8 mouse cellular contexts compared by ENCODE assay signal in the genomic region with DNA sequence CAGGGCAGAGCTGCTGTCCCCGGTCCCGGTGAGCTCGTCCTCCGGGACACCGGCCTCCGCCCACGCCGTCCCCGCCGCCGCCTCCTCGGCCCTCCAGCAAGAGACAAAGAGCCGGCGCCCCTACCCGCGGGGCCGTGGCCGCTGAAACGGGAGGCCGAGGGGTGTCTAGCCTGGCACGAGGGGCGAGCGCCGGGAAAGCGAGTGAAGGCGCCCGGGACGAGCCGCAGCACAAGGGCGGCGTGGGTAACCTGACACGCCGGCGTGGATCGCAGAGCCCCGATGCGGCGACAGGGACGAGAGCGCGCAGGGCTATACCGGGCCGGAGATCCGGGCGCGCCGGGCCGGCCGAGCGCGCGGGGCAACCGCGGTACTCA. TPM values are rescaled to one million over a fixed set of nuclear protein-coding genes. Genes with fewer than 3 reads are reported as not detected.
DNase-seq lines count a peak whose midpoint lies in the region; ATAC-seq and TF ChIP-seq lines count a peak whose summit lies in the region.

No protein-coding gene starts in this region.

- H3K79me2 ChIP-seq in macrophage (ENCODE audit: inconsistent target) = peaks cover 46% of the 10 kb centered on the region

- H3K36me3 ChIP-seq in ES-Bruce4 (ENCODE audit: control insufficient read depth, insufficient read depth, low read length, poor library complexity, severe bottlenecking) (no peaks in the 10 kb centered on the region), macrophage (ENCODE audit: inconsistent target) (no peaks in the 10 kb centered on the region)
- H3K36me3 ChIP-seq in forebrain, embryonic 13.5 days (ENCODE audit: poor library complexity, severe bottlenecking) = no peaks in the 10 kb centered on the region
- no peaks in the 10 kb centered on the region for H3K36me3 ChIP-seq in heart, embryonic 16.5 days (ENCODE audit: control insufficient read depth, insufficient read depth)

- peak; percentile 11 for ATAC-seq in forebrain, embryonic 13.5 days
- ATAC-seq in heart, embryonic 16.5 days (replicated peaks; ENCODE audit: extremely low read depth, insufficient read depth, low FRiP score) = peak; percentile 23
- ATAC-seq in monocyte, adult 5-6 weeks (replicated peaks; ENCODE audit: insufficient number of reproducible peaks, low FRiP score, low TSS enrichment, poor library complexity, severe bottlenecking) = no peak

- no peaks in the 10 kb centered on the region for H3K4me1 ChIP-seq in ES-Bruce4 (ENCODE audit: control insufficient read depth, insufficient read depth, low read length)
- peaks cover 27% of the 10 kb centered on the region for H3K4me1 ChIP-seq in bone marrow macrophage, adult 2 months (ENCODE audit: control insufficient read depth, insufficient read depth, low read length)
- H3K4me1 ChIP-seq in forebrain, embryonic 13.5 days = peaks cover 45% of the 10 kb centered on the region
- peaks cover 41% of the 10 kb centered on the region for H3K4me1 ChIP-seq in heart, embryonic 16.5 days (ENCODE audit: control insufficient read depth, insufficient read depth, low read length)

- H3K27me3 ChIP-seq in ES-Bruce4 (ENCODE audit: control insufficient read depth, insufficient read depth, low read length, poor library complexity, severe bottlenecking) = peaks cover 14% of the 10 kb centered on the region
- no peaks in the 10 kb centered on the region for H3K27me3 ChIP-seq in forebrain, embryonic 13.5 days
- no peaks in the 10 kb centered on the region for H3K27me3 ChIP-seq in heart, embryonic 16.5 days (ENCODE audit: control insufficient read depth, insufficient read depth, low read length)

- TF ChIP-seq CTCF in ES-Bruce4 (IDR thresholded peaks at IDR 0.05; ENCODE audit: low read depth, low read length) = no peak
- no peak for TF ChIP-seq CTCF in bone marrow macrophage, adult 2 months (IDR thresholded peaks at IDR 0.05; ENCODE audit: low read depth, low read length)

- H3K4me2 ChIP-seq in forebrain, embryonic 13.5 days = peak overlapping the region; percentile 93
- H3K4me2 ChIP-seq in heart, embryonic 16.5 days (ENCODE audit: low read depth, low read length) = peak overlapping the region; percentile 88

- peak overlapping the region; percentile 74 for H3K4me3 ChIP-seq in ES-Bruce4 (ENCODE audit: low read depth, low read length)
- H3K4me3 ChIP-seq in bone marrow macrophage, adult 2 months (ENCODE audit: insufficient read depth, low read length) = peak overlapping the region; percentile 75
- H3K4me3 ChIP-seq in forebrain, embryonic 13.5 days = peak overlapping the region; percentile 67
- H3K4me3 ChIP-seq in heart, embryonic 16.5 days (ENCODE audit: low read length) = peak overlapping the region; percentile 94
- peak overlapping the region; percentile 52 for H3K4me3 ChIP-seq in macrophage (ENCODE audit: inconsistent target)

- TF ChIP-seq EP300 in ES-Bruce4 (IDR thresholded peaks at IDR 0.05; ENCODE audit: insufficient read depth, low read depth, low read length) = no peak

- WGBS in forebrain, embryonic 13.5 days = 0% methylated on average over 25 of the region's 54 CpGs
- WGBS in heart, embryonic 16.5 days = under 1% methylated on average over 35 of the region's 54 CpGs
- under 1% methylated on average over 36 of the region's 54 CpGs for WGBS in macrophage (ENCODE audit: missing documents)

- DNase-seq in layer of hippocampus, postnatal 10 days (ENCODE audit: low spot score in 2 of 2) = peak; percentile 64 to 71
- peak; percentile 69 for DNase-seq in right cerebral cortex, postnatal 25 days

- H3K27ac ChIP-seq in ES-Bruce4 (ENCODE audit: insufficient read depth, low read length) (no peak overlapping the region), macrophage (peak overlapping the region; percentile 32)
- no peak overlapping the region; the same call in none of the 2 replicates for H3K27ac ChIP-seq in bone marrow macrophage, adult 2 months (ENCODE audit: insufficient read depth, low read depth, low read length)
- peak overlapping the region; percentile 98 for H3K27ac ChIP-seq in forebrain, embryonic 13.5 days
- peak overlapping the region; percentile 98 for H3K27ac ChIP-seq in heart, embryonic 16.5 days (ENCODE audit: low read length)

- TF ChIP-seq POLR2A in ES-Bruce4 (IDR thresholded peaks at IDR 0.05; ENCODE audit: insufficient read depth, low read length) = no peak
- no peak for TF ChIP-seq POLR2A in bone marrow macrophage, adult 2 months (IDR thresholded peaks at IDR 0.05; ENCODE audit: borderline replicate concordance, low read depth, low read length)

- peak overlapping the region; percentile 80 for H3K9ac ChIP-seq in ES-Bruce4 (ENCODE audit: low read depth, poor library complexity, severe bottlenecking)
- peak overlapping the region; percentile 99 for H3K9ac ChIP-seq in forebrain, embryonic 13.5 days
- peak overlapping the region; percentile 96 for H3K9ac ChIP-seq in heart, embryonic 16.5 days (ENCODE audit: low read length)

- H3K9me3 ChIP-seq in ES-Bruce4 (replicated peaks; ENCODE audit: control insufficient read depth, insufficient read depth, low read length, poor library complexity, severe bottlenecking) = no peaks in the 10 kb centered on the region
- no peaks in the 10 kb centered on the region for H3K9me3 ChIP-seq in forebrain, embryonic 13.5 days (replicated peaks)
- no peaks in the 10 kb centered on the region for H3K9me3 ChIP-seq in heart, embryonic 16.5 days (replicated peaks; ENCODE audit: control insufficient read depth, low read length)

RNA-seq across cellular contexts. Expression of a gene that starts 0.7 kb away (rescaled TPM):
- polyA plus RNA-seq in ES-Bruce4 (2011; ENCODE audit: insufficient read depth, insufficient read length, low read depth, missing spikeins) (52.5 and 62.2 TPM in 2 replicates), macrophage (2018) (32.7 to 38.3 TPM (median 37.4 TPM) in 3 replicates)
- 49.9 and 55.9 TPM in 2 replicates for polyA plus RNA-seq in bone marrow macrophage, adult 2 months (2012; ENCODE audit: insufficient read depth, insufficient read length, missing spikeins)
- 36.0 and 39.4 TPM in 2 replicates for polyA plus RNA-seq in forebrain, embryonic 13.5 days (2015; fragmentation: Nextera tagmentation; extraction: Ambion mirVana)
- 17.2 and 18.7 TPM in 2 replicates for polyA plus RNA-seq in heart, embryonic 16.5 days (2015; fragmentation: Nextera tagmentation; extraction: Ambion mirVana)
- 100 to 1,000 TPM; 206 to 216 TPM for total RNA-seq in layer of hippocampus, postnatal 10 days (2021)
- 1,000 to 10,000 TPM in 2 of 26 experiments, 100 to 1,000 TPM in 24; 317 to 1,205 (median 516) TPM for total RNA-seq in macrophage (2018; cell fraction: chromatin; rRNA removed)
- 10 to 100 TPM; 29.2 to 82.8 (median 51.9) TPM for total RNA-seq in macrophage (2018; cell fraction: cytosol; rRNA removed)
- 100 to 1,000 TPM; 134 to 649 (median 234) TPM for total RNA-seq in macrophage (2018; cell fraction: nucleus; rRNA removed)
- 27.7 to 49.9 TPM (median 33.9 TPM) in 3 replicates for total RNA-seq in monocyte, adult 5-6 weeks (2017)

Comparison
In these comparisons a context has a peak if more than half of its experiments do, and no peak if none do; other contexts are left out.
1. H3K27ac ChIP-seq: peak in forebrain, embryonic 13.5 days (single experiment), heart, embryonic 16.5 days (single experiment) and macrophage (single experiment); none in ES-Bruce4 (single experiment) and bone marrow macrophage, adult 2 months (single experiment).
2. Peak in every context shown above with its lines, with median percentiles within 50 percentile points of each other: H3K4me3 ChIP-seq and H3K9ac ChIP-seq.